Mouse (Mus musculus) heart, adult 2 months (tissue): ENCODE data around the gene Paqr9.

ENCODE experiments used
- CTCF ChIP-seq: fragments of 200-600 bp; IDR thresholded peaks from 2 replicates; pipeline ENCODE4 v1.8.1; 2022; ENCODE audit warnings: antibody characterized with exemption, mild to moderate bottlenecking, moderate library complexity
- POLR2A ChIP-seq: fragments of 200-500 bp; IDR thresholded peaks from 2 replicates; pipeline ENCODE4 v1.6.1; 2011; ENCODE audit warnings: mild to moderate bottlenecking, low read depth, low read length, control low read depth; ENCODE audit not compliant: insufficient read depth

GRCm38 (mm10) chr9:95570604-95571003, 11.1 kb downstream of the Paqr9 start:
- TF ChIP-seq CTCF (no peak), POLR2A (no peak)
